Mouse (Mus musculus): ENCODE results near the gene Sirt4.

The Sirt4 gene

GRCm38 (mm10) chr5:115434853-115435754, 49.4 kb downstream of the Sirt4 start:
- DNase-seq (ENCODE audit: low read depth, low spot score) = no peak

GRCm38 (mm10) chr5:115434280-115434852, 50.2 kb downstream of the Sirt4 start:
- no peak for DNase-seq (ENCODE audit: low read depth, low spot score)

DNA sequence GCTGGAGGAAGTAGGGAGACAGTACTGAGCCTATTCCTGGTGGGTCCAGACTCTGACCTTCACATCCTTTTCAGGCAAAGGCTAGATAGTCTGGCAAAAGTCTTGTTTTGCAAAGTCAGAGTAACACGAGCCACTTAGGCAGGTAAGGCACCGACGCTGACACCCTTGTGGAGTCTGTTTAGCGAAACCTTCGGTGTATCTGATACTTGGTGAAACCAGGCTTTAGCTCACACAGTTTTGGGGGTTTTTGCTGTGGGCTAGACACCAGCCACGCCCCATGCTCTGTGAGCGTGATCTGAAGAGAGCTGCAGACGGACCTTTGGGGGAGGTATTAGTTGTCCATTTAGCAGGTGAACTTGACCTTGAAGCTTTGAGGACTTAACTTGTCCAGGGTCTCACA, 51.3 kb downstream of the Sirt4 start:
- DNase-seq (ENCODE audit: low read depth, low spot score) = no peak

DNA sequence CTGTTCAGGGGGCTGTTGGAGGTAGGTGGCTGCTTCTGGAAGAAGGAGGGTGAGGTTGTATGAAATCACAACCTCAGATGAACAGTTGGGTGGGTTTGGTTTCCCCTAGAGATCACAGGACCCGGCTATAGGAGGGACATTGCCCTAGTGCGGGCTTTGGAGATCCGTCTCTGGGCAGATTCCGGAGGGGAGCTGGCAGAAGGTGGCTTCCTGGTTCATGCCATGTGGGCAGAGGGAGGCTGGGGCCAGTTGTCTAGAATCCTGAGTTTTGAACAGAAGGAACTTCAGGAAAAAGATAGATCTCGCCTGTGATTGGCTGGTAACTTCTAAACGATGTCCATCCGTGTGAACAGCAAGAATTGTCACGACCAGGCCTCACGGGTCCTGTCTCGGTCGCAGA, 52.1 kb downstream of the Sirt4 start:
- no peak for DNase-seq (ENCODE audit: low read depth, low spot score)

GRCm38 (mm10) chr5:115431898-115432259, 52.6 kb downstream of the Sirt4 start:
- DNase-seq (ENCODE audit: low read depth, low spot score) = no peak

GRCm38 (mm10) chr5:115431061-115431897, 53.2 kb downstream of the Sirt4 start:
- DNase-seq (ENCODE audit: low read depth, low spot score) = no peak

GRCm38 (mm10) chr5:115430187-115430960, 54.2 kb downstream of the Sirt4 start:
- DNase-seq (ENCODE audit: low read depth, low spot score) = no peak

- DNase-seq (ENCODE audit: low read depth, low spot score) = no peak
Measured at GRCm38 (mm10) chr5:115429359-115430186, 55.0 kb downstream of the Sirt4 start, which contains the start of gene Msi1. TSS of gene Msi1 (plus strand) at chr5:115429599.

GRCm38 (mm10) chr5:115428831-115429358, 55.6 kb downstream of the Sirt4 start:
- DNase-seq (ENCODE audit: low read depth, low spot score) = no peak
